Mouse (Mus musculus): Measurements from ENCODE around the gene Pou3f4.
"Not testable (repeated sequence)": the region's sequence is repeated elsewhere in the genome, so short reads cannot be mapped to it uniquely, and the experiment has no call there.

Gene Pou3f4

GRCm38 (mm10) chrX:110814151-110814571 is at the start of gene Pou3f4:
Gene Pou3f4, plus strand, starts transcription at chrX:110814280.
- DNase-seq (ENCODE audit: low spot score in 2 of 2) = peak in 1 of 2 experiments; percentile 16

- no peak for DNase-seq (ENCODE audit: low spot score in 2 of 2)
These were observed 48.1 kb upstream of the Pou3f4 start for GRCm38 (mm10) chrX:110765939-110766338.

GRCm38 (mm10) chrX:110774807-110775206 is 39.3 kb upstream of the Pou3f4 start:
- DNase-seq (ENCODE audit: low spot score in 2 of 2) = not testable (repeated sequence)

DNA sequence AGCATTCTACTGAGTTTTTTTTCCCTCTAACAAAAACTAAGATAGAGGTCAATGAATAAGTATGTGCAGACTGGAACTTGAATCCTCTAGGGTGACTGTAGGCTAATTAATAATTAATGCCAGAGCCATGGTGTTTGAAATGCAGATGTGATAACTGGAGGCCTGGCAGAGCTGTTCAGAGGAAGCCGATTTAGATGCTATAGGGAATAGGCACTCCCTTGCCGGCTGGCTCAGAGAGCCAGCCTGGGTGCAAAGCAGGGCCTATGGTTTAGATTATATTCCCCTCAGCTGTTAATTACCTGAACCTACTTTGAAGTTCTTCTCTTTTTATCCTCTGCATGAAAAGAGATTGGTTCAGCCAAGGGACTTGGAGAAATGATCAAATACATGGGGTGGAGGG is 11.6 kb upstream of the Pou3f4 start:
- DNase-seq (ENCODE audit: low spot score in 2 of 2) = no peak

- DNase-seq (ENCODE audit: low spot score in 2 of 2) = no peak
These were observed 4.0 kb upstream of the Pou3f4 start for GRCm38 (mm10) chrX:110810001-110810578.

GRCm38 (mm10) chrX:110810753-110811506 is 3.1 kb upstream of the Pou3f4 start:
- DNase-seq (ENCODE audit: low spot score in 2 of 2) = no peak

DNA sequence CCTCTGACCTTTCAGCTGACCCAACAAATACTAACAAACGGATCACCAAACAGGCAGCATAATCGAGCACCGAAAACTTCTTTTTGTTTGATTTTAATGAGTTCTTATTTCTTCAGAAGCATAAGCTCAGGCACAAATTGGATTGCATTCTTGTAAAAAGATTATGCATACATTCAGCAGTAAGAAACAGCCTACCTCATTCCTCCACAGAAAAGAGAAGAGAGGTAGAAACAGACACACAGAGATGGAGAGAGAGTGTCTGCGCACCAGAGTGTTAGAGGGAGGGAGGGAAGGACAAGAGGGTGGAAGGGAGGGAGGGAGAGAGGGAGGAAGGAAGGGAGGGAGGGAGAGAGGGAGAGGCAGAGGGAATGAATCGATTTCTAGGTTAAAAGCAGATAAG is 2.0 kb upstream of the Pou3f4 start:
- no peak for DNase-seq (ENCODE audit: low spot score in 2 of 2)

DNA sequence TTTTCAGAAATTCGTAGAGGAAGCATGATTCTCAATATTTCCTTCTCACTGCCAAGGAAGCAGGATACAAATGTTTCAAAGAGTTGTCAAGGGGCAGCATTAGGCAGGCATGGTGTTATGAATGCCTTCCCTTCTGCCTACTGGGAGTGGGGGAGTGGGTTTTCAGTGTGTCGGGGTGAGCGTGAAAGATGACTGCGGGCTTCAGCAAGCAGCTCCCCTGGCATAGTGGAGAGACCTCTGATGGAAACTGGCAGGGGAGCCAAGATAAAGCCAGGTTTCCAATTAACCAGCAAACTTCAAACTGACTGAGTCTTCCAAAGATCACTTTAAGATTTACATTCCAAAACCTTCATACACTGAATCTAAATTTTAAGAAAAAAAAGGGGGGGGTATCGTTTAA is 679 bp upstream of the Pou3f4 start:
- DNase-seq (ENCODE audit: low spot score in 2 of 2) = no peak

DNA sequence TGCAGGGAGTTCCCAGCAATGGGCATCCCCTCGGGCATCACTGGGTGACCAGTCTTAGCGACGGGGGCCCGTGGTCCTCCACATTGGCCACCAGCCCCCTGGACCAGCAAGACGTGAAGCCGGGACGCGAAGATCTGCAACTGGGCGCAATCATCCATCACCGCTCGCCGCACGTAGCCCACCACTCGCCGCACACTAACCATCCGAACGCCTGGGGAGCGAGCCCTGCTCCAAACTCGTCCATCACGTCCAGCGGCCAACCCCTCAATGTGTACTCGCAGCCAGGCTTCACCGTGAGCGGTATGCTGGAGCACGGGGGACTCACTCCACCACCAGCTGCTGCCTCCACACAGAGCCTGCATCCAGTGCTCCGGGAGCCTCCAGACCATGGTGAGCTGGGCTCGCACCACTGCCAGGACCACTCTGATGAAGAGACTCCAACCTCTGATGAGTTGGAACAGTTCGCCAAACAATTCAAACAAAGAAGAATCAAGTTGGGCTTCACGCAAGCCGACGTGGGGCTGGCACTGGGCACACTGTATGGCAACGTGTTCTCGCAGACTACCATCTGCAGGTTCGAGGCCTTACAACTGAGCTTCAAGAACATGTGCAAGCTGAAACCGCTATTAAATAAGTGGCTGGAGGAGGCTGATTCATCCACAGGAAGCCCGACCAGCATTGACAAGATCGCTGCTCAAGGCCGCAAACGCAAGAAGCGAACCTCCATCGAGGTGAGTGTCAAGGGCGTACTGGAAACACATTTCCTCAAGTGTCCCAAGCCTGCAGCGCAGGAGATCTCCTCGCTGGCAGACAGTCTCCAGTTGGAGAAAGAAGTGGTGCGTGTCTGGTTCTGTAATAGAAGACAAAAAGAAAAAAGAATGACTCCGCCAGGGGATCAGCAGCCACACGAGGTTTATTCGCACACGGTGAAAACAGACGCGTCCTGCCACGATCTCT is 790 bp downstream of the Pou3f4 start:
- no peak for DNase-seq (ENCODE audit: low spot score in 2 of 2)

- DNase-seq (ENCODE audit: low spot score in 2 of 2) = no peak
These were observed 1.5 kb downstream of the Pou3f4 start for GRCm38 (mm10) chrX:110815549-110815930.

DNA sequence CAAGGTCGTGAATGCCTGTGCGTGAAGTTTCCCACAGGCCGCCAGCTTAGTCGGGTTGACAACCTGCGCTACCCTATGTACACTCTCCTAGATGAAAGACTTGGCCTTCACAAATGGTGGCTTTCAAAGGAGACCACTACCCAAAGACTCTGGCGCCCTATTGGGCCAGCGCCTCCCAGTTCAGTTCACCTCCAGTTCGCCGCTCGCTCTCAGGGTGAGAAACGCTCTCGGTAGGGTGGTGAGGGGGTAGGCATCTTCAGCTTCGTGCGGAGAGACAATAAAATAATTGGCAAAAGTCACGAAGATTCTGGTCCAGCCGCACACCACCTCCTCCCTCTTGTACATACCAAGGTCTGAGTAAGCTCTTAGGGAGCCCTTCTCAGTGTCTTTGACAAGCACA is 2.5 kb downstream of the Pou3f4 start:
- no peak for DNase-seq (ENCODE audit: low spot score in 2 of 2)

DNA sequence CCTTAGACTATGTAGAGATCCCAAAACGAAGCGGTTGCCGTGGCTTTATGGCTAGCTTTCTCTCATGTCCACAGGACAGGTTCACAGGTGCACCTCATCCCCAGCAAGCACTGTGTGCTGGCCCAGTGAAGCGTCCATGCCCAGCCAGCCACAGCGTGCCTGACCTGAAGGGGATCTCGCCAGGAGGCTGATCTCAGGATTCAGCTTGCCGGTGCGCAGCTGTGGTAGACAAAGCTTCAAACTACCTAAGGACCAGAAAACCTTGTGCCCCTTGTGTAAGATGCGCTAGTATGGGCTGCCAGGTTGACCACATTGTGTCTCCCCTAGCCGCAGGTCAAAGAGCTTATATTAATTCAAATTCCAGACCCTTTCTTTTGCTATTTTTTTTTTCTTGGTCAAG is 3.1 kb downstream of the Pou3f4 start:
- DNase-seq (ENCODE audit: low spot score in 2 of 2) = no peak

- DNase-seq (ENCODE audit: low spot score in 2 of 2) = no peak
These were observed 23.4 kb downstream of the Pou3f4 start for GRCm38 (mm10) chrX:110837450-110837849.

- DNase-seq (ENCODE audit: low spot score in 2 of 2) = no peak
These were observed 37.2 kb downstream of the Pou3f4 start for GRCm38 (mm10) chrX:110851300-110851699.
